Mouse (Mus musculus) kidney, embryonic 15.5 days (tissue): ENCODE measurements at regions not wholly inside any gene's neighbourhood (a gene's known extent, or its start where the extent isn't known, plus 50 kb on each side); places are given as distances from the start of the nearest gene placed in this dataset.
A peak's percentile ranks its signal among the peaks of the same experiment; 100 is the strongest.

Experiments
- ATAC-seq: fragments of 200-750 bp; cut with Nextera tagmentation; replicated peaks from 2 replicates; pipeline ENCODE4 v1.8.0; 2017; ENCODE audit warnings: moderate TSS enrichment; ENCODE audit not compliant: low FRiP score
- H3K27ac ChIP-seq: fragments of 300-500 bp; sonication (generic); 2 replicates; pipeline ENCODE4 v1.5.1; 2015; ENCODE audit warnings: mild to moderate bottlenecking, inconsistent platforms
- H3K27me3 ChIP-seq: fragments of 300-500 bp; sonication (generic); 2 replicates; pipeline ENCODE4 v1.6.1; 2015; ENCODE audit warnings: inconsistent platforms
- H3K36me3 ChIP-seq: fragments of 300-500 bp; sonication (generic); 2 replicates; pipeline ENCODE4 v1.6.1; 2015; ENCODE audit warnings: inconsistent platforms
- H3K4me1 ChIP-seq: fragments of 300-500 bp; sonication (generic); 2 replicates; pipeline ENCODE4 v1.6.1; 2015; ENCODE audit warnings: inconsistent platforms
- H3K4me2 ChIP-seq: fragments of 300-500 bp; sonication (generic); 2 replicates; pipeline ENCODE4 v1.6.1; 2015; ENCODE audit warnings: moderate library complexity, mild to moderate bottlenecking, inconsistent platforms
- H3K4me3 ChIP-seq: fragments of 300-500 bp; sonication (generic); replicated peaks from 2 replicates; pipeline ENCODE4 v1.5.1; 2015; ENCODE audit warnings: mild to moderate bottlenecking, inconsistent platforms
- H3K9ac ChIP-seq: fragments of 300-500 bp; sonication (generic); 2 replicates; pipeline ENCODE4 v1.6.1; 2015; ENCODE audit warnings: mild to moderate bottlenecking, inconsistent platforms
- H3K9me3 ChIP-seq: fragments of 300-500 bp; sonication (generic); replicated peaks from 2 replicates; pipeline ENCODE4 v1.6.1; 2016; ENCODE audit warnings: inconsistent platforms
- WGBS: fragments of 180-500 bp; shearing (Covaris S2); methylation state at CpG from one replicate; pipeline ENCODE4 v1.1.7; 2015; ENCODE audit warnings: mixed read lengths; 5-methylcytosine and 5-hydroxymethylcytosine counted together

- no peak overlapping the region for H3K4me2 ChIP-seq
- ATAC-seq = no peak
- WGBS = 48% methylated on average over 1 of the region's 1 CpGs
- H3K27ac ChIP-seq = no peak overlapping the region
- no peaks in the 10 kb centered on the region for H3K36me3 ChIP-seq
- H3K9me3 ChIP-seq = peaks cover 7% of the 10 kb centered on the region; the same call in 1 of the 2 replicates
- H3K9ac ChIP-seq = no peak overlapping the region
- no peaks in the 10 kb centered on the region for H3K27me3 ChIP-seq
- no peaks in the 10 kb centered on the region for H3K4me1 ChIP-seq
- H3K4me3 ChIP-seq = no peak overlapping the region
These were observed 91.8 kb downstream of the Slc16a9 start for GRCm38 (mm10) chr10:70336741-70337140.

- Histone ChIP-seq H3K9ac (no peak overlapping the region), H3K36me3 (no peaks in the 10 kb centered on the region), H3K4me1 (peaks cover 6% of the 10 kb centered on the region), H3K9me3 (no peaks in the 10 kb centered on the region), H3K4me3 (no peak overlapping the region), H3K27ac (no peak overlapping the region), H3K27me3 (no peaks in the 10 kb centered on the region), H3K4me2 (no peak overlapping the region)
- ATAC-seq = no peak
- WGBS = 75% methylated on average over 5 of the region's 5 CpGs
These were observed 80.9 kb upstream of the Fam13c start for GRCm38 (mm10) chr10:70359421-70359820.

- Histone ChIP-seq H3K4me3 (no peak overlapping the region), H3K4me2 (no peak overlapping the region), H3K27ac (no peak overlapping the region), H3K4me1 (peaks cover 9% of the 10 kb centered on the region), H3K36me3 (no peaks in the 10 kb centered on the region), H3K9me3 (no peaks in the 10 kb centered on the region), H3K9ac (no peak overlapping the region), H3K27me3 (no peaks in the 10 kb centered on the region)
- ATAC-seq = no peak
- whole genome bisulfite sequencing = 63% methylated on average over 7 of the region's 7 CpGs
These were observed 80.4 kb upstream of the Fam13c start for GRCm38 (mm10) chr10:70359834-70360233.

DNA sequence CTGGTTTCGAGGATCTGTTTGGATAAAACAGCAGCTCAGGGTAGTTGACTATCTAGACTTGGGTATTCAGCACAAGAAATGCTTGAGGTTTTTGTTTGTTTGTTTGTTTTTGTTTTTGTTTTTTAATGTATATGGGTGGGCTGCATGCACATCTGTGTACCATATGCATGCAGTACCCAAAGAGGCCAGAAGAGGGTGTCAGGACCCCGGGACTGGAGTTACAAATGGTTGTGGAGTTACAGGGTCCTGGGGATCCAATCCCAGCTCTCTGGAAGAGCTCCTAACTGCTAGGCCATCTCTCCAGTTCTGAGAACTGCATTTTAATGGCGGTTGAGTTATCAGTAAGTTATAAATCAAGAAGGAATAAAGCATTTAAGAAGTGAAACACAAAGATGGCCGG, 77.2 kb upstream of the Fam13c start:
- H3K27ac ChIP-seq = no peak overlapping the region
- H3K36me3 ChIP-seq = no peaks in the 10 kb centered on the region
- H3K9ac ChIP-seq = no peak overlapping the region
- H3K4me3 ChIP-seq = no peak overlapping the region
- H3K4me1 ChIP-seq = peaks cover 9% of the 10 kb centered on the region
- H3K4me2 ChIP-seq = no peak overlapping the region
- WGBS = 77% methylated on average over 4 of the region's 4 CpGs
- no peaks in the 10 kb centered on the region for H3K27me3 ChIP-seq
- ATAC-seq = no peak
- no peaks in the 10 kb centered on the region for H3K9me3 ChIP-seq

- Histone ChIP-seq H3K27me3 (no peaks in the 10 kb centered on the region), H3K4me3 (no peak overlapping the region), H3K4me1 (peaks cover 9% of the 10 kb centered on the region), H3K9ac (no peak overlapping the region), H3K9me3 (no peaks in the 10 kb centered on the region), H3K36me3 (no peaks in the 10 kb centered on the region), H3K4me2 (no peak overlapping the region), H3K27ac (no peak overlapping the region)
- ATAC-seq = 0 out of 2 replicates have a peak, but pooled peaks have one; percentile 40
- 22% methylated on average over 14 of the region's 14 CpGs for WGBS
These were observed 75.9 kb upstream of the Fam13c start for GRCm38 (mm10) chr10:70364218-70364975.

DNA sequence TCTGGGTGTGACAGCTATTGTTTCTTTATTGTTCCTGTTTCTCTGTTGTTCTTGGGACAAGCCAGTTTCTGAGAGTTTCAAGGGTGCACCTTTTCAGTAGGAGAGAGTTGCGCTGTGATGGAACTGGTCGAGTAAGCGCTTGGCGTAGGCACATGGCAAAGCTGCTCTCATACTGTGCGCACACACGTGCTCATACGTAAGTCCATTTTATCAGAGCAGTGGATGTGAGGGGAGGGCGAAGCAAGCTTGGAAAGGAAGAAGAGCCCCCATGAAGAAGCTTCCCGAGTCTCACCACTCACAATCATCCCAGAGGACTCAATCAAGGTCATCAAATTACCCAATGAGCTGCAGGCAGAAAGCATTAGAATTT, 75.3 kb upstream of the Fam13c start:
- no peak for ATAC-seq
- Histone ChIP-seq H3K9ac (no peak overlapping the region), H3K4me3 (no peak overlapping the region), H3K9me3 (no peaks in the 10 kb centered on the region), H3K27me3 (no peaks in the 10 kb centered on the region), H3K4me1 (peaks cover 9% of the 10 kb centered on the region), H3K27ac (no peak overlapping the region), H3K4me2 (no peak overlapping the region), H3K36me3 (no peaks in the 10 kb centered on the region)
- WGBS = 90% methylated on average over 9 of the region's 9 CpGs

DNA sequence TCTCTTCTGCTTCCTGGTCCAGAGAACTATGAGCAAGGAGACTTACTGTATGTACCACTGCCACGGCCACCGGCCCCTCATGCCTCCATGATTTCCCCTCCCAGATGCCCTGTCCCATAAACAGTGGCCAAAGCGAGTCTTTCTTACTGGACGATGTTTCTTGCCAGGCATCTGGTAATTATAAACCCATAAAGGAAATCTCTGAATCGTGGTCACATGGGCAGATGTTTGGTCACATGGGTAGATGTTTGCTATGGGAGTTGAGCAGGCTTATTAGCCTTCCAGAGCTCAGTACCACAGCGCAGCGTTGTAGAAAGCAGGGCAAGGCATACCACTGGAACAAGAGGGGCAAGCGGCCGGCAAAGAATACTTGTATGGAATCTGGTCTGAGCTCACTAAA, 74.8 kb upstream of the Fam13c start:
- no peak overlapping the region for H3K27ac ChIP-seq
- no peaks in the 10 kb centered on the region for H3K9me3 ChIP-seq
- H3K4me3 ChIP-seq = no peak overlapping the region
- H3K4me1 ChIP-seq = peaks cover 9% of the 10 kb centered on the region
- WGBS = 85% methylated on average over 9 of the region's 9 CpGs
- H3K36me3 ChIP-seq = no peaks in the 10 kb centered on the region
- H3K4me2 ChIP-seq = no peak overlapping the region
- no peak overlapping the region for H3K9ac ChIP-seq
- ATAC-seq = no peak
- H3K27me3 ChIP-seq = no peaks in the 10 kb centered on the region

GRCm38 (mm10) chr10:70367866-70368265, 72.4 kb upstream of the Fam13c start:
- H3K4me1 ChIP-seq = peaks cover 9% of the 10 kb centered on the region
- H3K9me3 ChIP-seq = no peaks in the 10 kb centered on the region
- H3K4me3 ChIP-seq = no peak overlapping the region
- no peak overlapping the region for H3K4me2 ChIP-seq
- no peaks in the 10 kb centered on the region for H3K27me3 ChIP-seq
- no peak for ATAC-seq
- no peak overlapping the region for H3K27ac ChIP-seq
- 88% methylated on average over 11 of the region's 11 CpGs for WGBS
- H3K9ac ChIP-seq = no peak overlapping the region
- H3K36me3 ChIP-seq = no peaks in the 10 kb centered on the region

- Histone ChIP-seq H3K4me1 (peaks cover 9% of the 10 kb centered on the region), H3K36me3 (no peaks in the 10 kb centered on the region), H3K27ac (no peak overlapping the region), H3K4me2 (no peak overlapping the region), H3K27me3 (no peaks in the 10 kb centered on the region), H3K9me3 (no peaks in the 10 kb centered on the region), H3K9ac (no peak overlapping the region), H3K4me3 (no peak overlapping the region)
- ATAC-seq = no peak
- 23% methylated on average over 7 of the region's 7 CpGs for WGBS
These were observed 71.6 kb upstream of the Fam13c start for GRCm38 (mm10) chr10:70368685-70369084.

- H3K9me3 ChIP-seq = no peaks in the 10 kb centered on the region
- WGBS = 70% methylated on average over 6 of the region's 6 CpGs
- no peak overlapping the region for H3K4me2 ChIP-seq
- H3K4me1 ChIP-seq = no peaks in the 10 kb centered on the region
- no peak overlapping the region for H3K9ac ChIP-seq
- no peaks in the 10 kb centered on the region for H3K36me3 ChIP-seq
- no peaks in the 10 kb centered on the region for H3K27me3 ChIP-seq
- ATAC-seq = no peak
- H3K27ac ChIP-seq = no peak overlapping the region
- no peak overlapping the region for H3K4me3 ChIP-seq
These were observed 67.7 kb upstream of the Fam13c start for GRCm38 (mm10) chr10:70372411-70373136.

- no peak for ATAC-seq
- 86% methylated on average over 8 of the region's 8 CpGs for WGBS
- no peaks in the 10 kb centered on the region for H3K9me3 ChIP-seq
- H3K36me3 ChIP-seq = no peaks in the 10 kb centered on the region
- no peak overlapping the region for H3K4me3 ChIP-seq
- no peak overlapping the region for H3K4me2 ChIP-seq
- H3K9ac ChIP-seq = no peak overlapping the region
- H3K4me1 ChIP-seq = no peaks in the 10 kb centered on the region
- no peak overlapping the region for H3K27ac ChIP-seq
- H3K27me3 ChIP-seq = no peaks in the 10 kb centered on the region
These were observed 67.1 kb upstream of the Fam13c start for GRCm38 (mm10) chr10:70373207-70373606.

DNA sequence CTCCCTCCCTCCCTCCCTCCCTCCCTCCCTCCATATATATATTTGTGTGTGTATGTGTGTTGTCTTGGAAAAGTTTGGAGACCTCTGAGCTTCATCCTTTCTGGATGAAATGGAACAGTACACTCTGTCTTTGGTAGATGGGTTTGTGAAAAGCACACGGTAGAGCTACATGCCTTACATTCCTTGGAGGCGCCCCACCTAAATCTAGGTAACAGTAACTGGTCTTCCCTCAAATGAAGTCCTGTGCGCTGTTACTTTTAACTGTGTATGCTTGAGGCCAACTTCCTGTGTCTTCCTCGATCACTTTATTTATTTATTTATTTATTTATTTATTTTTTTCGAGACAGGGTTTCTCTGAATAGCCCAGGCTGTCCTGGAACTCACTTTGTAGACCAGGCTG, 66.4 kb upstream of the Fam13c start:
- 83% methylated on average over 5 of the region's 5 CpGs for WGBS
- Histone ChIP-seq H3K4me2 (no peak overlapping the region), H3K4me3 (no peak overlapping the region), H3K4me1 (no peaks in the 10 kb centered on the region), H3K27ac (no peak overlapping the region), H3K27me3 (no peaks in the 10 kb centered on the region), H3K9ac (no peak overlapping the region), H3K36me3 (no peaks in the 10 kb centered on the region), H3K9me3 (no peaks in the 10 kb centered on the region)
- no peak for ATAC-seq
